Mouse (Mus musculus) induced T-regulatory cell, adult 2 months (primary cell): ENCODE measurements around the gene Col24a1.
A peak's percentile ranks its signal among the peaks of the same experiment; 100 is the strongest.

Source experiments
- DNase-seq: peaks from one replicate; pipeline ENCODE4 v3.0.0-alpha.2; 2012; ENCODE audit warnings: low read depth

Gene Col24a1

DNA sequence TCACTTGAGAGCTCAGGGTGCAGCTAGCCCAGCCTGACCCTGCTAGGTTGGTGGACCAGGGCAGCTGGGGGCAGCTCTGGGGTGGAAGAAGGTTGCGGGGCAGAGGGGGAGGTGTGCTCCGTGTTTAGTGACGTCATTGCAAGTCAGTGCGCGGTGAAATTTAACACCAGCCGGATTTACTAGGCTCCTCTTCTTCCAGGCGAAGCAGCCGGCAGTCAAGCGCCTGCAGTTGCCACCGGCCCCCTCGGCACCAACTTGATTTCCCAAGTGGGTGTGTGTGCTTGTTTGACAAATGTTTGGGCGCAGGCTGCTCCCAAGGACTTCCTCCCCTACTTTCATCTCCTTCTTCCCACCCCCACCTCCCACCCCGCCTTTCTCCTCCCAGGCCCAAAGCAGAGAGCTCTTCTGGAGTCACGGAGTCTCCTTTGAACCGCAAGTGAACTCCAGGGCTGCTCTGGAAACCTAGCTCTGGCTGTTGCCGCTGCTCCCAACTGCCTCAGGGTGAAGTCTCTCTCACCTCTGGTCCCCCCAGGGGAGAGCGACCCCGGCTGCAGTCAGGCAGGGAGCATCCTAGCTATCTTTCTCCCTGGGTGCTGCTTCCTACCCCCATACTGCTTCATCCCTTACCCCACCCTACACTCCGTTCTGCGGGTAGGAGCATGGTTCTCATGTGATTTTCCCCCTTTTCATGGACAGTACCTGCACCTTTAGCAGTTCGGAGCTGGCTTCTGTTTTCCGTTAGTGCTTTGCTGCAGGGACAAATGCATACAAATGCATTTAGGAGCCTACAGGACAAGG is at the start of gene Col24a1:
TSS of gene Col24a1 (plus strand) at position 136 of the 798 bp plus-strand sequence.
- DNase-seq: no peak

DNA sequence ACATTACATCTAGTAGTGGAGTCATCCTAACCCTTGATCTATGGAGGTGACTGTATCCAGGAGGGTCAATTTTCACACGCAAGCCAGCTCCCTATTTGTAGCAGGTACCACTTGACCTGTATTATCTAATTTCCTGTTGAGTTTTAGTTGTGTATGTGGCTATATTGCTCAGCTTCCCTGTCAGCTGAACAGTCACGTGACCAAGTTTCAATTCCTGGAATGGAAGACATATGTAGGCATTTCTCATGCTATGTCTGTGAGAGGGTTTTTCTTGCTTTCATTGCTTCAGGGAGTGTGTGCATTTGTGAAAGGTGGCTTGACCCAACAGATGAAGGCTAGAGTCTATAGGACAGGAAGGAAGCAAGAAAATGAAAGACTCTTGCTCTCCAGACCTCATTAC is 44.2 kb upstream of the Col24a1 start:
- no peak for DNase-seq

DNA sequence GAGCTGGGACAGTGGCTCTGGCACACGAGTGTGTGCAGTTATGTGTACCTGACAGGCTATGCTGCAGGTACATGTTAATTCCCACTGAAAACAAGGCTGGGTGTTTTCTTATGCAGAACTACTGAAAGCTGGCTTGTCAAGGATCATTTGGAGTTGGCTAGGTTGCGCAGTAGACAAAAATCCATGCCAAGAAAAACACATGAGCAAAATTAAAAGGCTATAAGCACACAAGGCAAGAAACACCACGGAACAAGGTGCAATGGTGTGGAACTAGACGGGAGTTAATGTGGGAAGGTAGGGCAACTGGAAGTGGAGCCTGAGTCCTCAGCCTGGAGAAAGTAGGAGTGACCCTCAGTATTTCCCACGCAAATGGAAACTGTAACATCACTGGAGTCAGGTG is 39.2 kb upstream of the Col24a1 start:
- no peak for DNase-seq

DNA sequence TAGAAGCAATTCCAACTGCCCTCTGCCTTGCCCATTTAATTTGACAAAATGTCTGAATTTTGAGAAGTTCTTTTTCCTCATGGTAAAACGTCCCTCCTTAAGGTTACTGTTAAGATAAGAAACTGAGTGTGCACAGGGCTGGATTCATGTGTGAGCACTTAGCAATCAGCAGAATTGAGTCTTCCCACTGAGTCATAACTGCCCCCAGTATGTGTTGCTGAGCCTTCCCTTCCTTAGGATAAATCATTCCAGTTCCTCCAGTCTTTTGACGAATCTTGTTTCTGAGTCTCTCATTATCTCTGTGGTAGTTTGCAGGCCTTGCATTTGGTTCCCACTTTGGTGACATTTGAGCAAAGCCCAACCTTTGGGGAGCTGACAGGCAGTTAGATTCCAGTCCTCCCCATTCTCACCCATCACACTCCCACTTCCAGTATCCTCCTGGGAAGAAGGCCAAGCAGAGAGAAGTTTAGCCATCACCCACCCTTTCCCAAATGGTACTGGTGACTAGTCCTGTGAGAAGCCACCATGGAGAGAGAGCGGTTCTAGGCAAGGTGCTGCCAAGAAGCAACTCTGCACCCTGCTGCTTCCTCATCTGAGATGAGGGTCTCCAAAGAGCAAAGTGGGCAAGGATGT is 37.4 kb upstream of the Col24a1 start:
- DNase-seq: no peak

DNA sequence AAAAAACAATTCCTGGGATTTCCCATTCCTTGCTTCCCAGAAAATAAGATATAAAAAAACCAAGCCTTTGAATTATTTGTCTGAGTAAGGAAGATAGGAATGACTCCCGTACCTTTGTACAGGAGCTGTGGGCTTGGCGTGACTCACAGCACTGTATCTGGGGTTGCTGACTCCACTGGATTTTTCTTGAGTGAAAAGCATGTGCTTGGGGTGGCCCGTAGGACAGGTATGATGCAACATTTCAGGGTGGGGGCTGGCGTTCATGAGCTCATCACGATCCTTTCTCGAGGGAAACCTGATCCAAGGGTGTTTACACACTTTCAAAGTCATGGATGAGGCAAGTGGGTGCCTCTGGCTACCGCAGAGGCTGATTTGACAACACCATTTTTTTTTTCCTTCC is 35.6 kb upstream of the Col24a1 start:
- DNase-seq: no peak

DNA sequence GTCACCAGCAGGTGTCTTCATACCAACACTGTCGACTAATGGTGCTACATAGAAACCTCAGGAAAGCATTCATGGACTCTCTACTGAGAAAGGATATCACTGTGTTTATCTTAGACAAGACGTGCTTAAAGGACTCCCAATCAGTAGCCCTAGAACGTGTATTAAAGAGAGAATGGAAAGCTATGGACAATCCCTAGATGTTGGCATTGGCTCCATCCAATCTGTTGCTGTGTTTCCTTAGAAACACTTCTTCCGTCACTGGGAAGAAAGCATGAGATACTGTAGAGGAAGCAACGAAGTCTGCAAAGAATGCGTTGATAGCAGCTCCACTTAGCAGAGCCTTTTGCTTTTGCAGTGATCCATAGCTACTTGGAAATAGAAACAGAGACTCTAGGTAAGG is 32.6 kb upstream of the Col24a1 start:
- no peak for DNase-seq

DNA sequence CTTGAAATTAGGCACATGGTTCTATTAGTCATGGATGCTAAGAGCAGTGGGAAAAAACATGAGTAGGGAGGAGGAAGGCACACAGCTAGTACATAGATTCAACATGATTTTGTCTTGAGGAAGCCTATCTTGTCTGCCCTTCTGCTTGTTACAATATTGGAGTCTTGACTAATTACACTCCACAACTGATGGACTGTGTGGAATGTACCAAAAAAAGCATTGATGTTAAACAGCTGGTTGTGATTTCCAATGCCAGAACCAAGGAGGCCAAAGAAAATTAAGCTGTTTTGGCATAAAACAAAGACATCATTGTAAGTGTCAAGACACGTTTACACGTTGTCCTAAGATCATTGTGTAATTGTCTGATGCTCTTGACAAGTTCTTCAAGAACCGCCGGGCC is 29.1 kb upstream of the Col24a1 start:
- DNase-seq: no peak

DNA sequence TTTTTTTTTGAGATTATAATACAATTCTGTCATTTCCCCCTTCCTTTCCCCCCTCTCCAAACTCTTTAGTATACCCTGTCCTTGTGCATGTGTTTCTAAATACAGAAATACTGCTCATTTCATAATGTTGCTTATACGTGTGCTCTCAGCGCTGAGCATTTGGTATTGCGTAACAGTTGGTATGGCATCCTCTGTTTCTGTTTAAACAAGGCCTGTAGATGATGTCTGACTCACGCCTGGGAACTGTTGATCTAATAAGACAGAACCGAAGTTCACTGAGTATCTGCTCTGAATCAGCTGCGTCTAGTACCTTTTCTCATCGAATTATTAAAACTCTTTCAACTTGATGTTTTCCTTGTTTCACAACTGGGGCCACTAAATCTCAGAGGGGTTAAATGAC is 24.2 kb upstream of the Col24a1 start:
- DNase-seq: no peak

DNA sequence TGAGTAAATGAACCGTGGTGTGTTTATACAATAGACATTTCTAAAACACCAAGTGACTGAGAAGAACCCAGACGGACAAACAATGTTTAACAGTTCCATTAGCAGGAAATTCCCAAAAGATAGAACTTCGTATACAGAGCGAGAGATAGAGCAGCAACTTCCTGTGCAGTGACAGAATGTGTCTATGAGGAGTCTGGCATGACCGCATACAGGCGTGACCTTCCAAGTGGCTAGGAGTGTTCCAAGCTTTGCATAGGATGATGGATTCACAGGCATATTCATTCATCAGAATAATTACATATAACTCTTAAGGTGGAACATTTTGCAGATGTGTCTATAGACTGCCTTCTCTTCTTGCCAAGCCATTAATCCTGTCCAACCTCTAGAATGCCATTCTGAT is 18.1 kb upstream of the Col24a1 start:
- no peak for DNase-seq

DNA sequence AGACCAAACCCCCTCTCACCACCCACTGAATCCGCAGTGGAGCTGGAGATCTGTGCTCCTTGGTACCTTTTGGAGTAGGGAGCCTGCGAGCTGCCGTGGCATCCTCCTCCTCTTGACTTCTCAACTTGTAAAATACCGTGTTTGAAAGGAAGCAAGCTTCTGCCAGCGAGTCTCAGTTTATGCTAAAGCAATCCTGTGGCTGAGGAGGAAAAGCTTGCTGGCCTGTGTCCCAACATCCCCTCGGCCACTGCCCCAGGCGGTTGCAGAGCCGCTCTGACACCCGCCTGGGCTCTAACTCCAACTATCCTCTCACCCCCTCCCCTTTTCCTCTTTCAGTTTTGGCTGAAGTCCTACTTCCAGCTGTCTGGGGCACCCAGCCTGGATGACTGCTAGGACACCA is 935 bp downstream of the Col24a1 start:
- DNase-seq: no peak

DNA sequence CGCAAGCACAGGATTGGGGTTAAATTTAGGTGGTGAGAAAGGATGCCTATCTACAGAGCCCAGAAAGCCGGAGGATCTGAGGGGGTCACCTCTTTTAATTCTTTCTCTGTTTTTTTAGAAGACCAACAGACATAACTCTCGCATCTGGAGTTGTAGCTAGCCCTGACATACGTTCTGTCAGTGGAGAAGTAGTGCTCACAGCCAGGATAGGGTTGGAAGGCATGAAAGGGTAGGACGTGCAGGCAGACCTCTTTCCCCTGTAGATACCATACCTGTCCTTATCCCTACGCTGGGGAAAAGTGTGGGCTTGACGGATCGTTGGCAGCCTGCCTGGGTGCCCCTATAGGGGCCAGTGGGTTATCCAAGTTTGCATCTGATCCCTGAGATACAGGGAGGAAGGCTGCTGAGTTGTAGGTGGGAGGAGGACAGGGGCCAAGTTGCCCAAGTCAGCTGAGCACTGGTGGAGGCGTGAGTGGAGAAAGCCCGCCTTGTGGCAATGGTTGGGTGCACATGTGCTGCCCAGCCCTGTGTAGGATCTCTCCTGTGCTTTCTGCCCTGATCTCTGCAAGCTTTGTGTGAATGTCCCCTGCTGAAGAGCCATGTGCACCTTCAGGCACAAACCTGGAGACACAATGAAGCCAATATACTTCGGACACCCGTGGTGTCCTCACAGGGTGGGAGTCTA is 1.5 kb downstream of the Col24a1 start:
- DNase-seq: no peak

DNA sequence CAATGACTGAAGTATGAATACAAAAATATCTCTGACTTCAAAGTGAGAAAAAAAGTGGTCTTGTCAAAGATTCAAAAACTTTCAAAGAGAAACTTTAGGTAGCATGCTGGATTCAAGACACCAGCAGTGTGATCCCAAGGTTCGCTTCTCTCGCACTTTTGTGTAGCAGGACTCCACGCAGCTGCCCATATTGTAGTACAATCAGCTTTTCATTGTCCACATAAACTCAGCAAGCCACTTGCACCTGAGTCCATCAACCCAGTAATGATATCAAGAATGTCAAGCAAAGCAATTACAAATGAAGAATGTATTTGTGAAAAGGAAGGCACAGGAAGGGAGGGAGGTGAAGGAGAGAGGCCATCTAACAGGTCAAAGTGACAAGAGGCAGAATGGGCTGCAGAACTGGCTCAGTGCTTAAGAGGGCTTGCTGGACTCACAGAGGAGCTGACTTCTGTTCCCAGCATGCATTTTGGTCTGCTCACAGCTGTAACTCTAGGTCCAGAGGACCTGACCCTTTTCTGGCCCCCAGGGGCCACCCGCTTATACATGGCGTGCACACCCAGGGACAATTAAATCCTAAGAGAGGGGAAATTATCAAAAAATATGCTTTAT is 7.8 kb downstream of the Col24a1 start:
- no peak for DNase-seq

DNA sequence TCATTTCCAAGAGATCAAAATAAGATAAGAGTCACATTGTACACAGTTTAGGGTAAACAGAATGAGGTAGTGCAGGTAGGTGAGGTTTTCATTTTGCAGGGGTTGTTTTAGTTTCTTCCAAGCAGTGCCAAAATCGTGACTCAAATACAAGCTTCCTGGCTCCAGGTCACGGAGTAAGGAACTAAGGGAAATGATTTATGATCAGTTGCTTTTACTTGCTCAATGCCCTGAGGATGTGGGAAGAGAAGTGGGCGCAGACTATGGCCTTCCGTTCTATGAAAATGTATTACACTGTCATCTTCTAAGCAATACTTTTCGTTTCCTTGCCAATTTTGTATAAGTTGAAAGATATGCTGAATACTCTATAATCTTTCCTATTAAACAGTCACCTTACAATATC is 13.0 kb downstream of the Col24a1 start:
- DNase-seq: no peak

DNA sequence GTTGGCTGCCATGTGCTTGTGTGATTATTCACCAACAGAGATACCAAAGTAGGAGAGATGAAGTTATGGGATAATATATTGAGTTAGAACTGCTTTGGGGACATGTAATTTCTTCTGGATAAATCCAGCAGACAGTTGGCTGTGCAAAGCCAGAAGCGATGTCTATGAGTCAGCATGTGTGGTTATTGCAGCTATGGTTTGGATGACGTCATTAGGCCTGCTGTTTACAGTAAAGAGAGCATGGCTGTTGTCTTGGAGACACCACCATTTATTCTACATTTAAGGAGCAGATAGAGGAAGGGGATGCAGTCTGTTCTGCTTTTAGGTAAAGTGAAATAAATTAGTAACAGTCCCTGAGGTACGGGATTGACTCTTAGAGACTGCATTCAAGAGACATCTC is 14.9 kb downstream of the Col24a1 start:
- DNase-seq: peak; percentile 1

DNA sequence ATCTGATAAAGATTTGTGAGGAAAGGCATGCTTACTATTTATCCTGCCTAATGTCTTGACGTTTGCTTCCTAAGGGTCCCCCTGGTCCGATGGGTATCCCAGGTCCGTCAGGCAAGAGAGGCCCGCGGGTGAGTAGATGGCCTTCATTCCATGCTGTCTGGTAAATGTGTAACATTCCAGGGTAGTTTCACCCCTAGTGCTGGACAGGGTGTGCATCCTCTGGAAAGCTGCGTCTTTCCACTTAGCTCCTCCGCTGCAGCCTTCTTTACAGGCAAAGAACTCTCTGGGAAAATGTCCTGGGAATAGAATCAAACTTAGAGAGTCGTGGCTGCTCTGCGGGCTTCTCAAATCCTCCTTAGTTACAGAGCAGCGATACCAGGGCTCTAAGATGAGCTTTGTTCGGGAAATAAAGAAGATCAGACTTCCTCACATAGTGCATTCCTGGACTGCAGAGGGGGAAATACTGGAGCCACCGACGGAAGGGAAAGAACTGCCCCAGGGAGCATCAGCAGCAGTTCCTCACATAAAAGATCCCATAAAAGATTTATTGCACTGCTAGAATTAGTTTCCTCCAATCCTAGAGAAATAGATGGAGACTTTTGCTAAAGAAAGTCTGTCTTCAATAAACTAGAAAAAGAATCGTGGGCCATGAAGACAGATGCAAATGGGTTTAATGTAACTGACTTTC is 28.5 kb downstream of the Col24a1 start:
- no peak for DNase-seq

DNA sequence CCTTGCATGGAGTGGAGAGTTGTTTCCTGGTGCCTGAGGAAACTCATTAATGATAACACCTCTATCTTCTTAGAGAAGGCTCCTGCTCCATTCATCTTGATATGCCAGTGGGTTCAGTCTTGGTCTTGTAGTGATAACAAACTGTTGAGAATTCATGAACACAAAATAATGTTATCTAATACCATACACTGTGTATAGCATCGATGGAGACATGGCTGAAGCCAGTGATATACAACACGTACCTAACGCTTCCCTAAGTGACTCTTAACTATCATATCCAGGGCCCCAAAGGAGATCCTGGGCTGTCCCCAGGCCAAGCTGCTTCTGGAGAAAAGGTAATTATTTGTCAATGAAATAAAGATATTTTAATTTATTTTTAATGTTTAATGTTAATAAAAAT is 33.1 kb downstream of the Col24a1 start:
- no peak for DNase-seq

DNA sequence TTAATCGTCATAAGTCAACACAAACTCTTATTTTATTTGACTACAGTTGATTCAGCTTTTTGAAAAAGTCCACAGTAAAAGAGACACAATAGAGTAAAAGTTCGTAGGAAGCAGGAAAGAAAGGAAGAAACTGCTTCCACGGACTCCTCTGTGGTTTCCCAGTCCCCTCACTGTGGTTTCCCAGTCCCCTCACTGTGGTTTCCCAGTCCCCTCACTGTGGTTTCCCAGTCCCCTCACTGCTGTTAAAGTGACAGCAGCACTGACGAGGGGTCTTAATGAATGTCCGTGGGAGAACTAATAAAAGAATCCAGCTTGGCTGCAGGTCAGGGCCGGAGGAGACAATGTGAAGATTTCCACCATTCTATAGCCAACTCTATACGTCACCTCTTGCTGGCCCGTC is 39.4 kb downstream of the Col24a1 start:
- DNase-seq: no peak

DNA sequence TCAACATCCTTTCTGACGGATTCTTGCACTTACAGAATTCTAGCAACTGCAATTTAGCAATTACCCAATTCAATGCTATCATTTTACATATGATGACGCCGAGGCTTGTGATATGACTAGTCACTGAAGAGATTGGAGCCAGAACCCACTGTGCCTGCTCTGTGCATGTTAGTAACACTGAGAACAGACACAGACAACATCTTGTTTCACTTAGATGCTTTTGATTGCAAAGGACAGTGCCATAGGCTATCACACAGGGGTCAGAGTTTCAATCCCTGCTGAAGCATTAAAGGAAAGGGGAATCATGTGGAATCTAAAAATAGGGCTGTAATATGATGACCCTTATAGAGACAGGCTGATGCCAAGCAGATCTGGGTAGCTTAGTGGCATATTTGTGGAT is 41.8 kb downstream of the Col24a1 start:
- no peak for DNase-seq

DNA sequence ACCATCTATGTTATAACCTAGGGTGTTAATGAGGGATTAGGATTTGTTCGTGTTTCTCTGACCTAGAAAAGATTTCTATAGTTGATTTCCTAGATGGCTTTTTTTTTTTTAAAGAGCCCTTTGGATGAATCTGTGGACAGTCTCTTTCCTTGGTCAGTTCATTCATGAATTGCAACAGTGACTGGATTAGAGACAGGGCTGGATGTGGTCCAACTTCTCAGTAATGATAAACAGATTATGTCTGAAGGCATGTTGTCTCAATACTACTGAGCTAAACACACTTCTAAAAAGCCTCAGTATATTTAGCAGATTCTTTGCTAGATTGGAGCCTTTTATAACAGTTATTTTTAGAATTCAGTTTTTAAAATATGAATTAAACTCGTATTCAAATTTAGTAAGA is 44.9 kb downstream of the Col24a1 start:
- DNase-seq: no peak

DNA sequence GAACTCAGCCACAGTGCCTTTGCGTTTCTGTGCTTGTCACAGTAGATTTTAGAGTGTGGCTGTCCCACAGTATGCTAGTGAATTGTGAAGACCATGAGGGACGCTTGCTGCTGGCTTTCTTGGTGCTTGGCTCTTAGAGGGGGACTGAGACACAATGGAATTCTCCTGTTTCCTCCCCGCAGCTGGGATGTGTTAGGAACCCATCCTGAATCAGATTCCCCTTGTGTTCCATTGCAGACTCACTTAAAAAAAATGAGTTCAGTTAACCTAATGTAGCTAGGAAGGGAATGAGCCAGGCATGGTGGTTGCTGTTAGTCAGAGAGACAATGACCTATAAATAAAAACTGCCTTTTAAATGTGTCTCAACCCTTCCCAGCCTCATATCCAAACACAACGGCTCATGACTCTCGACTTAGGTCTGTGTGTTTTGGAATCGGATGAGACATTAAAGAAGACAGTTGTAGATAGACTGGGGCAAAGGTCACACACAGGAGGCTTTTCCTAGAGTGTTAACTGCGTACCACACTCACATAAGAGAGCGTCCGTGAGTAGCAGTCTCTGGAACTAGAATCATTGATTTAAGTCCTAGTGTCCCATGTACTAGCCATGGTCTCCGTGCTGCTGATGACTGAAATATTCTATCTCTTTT is 47.7 kb downstream of the Col24a1 start:
- DNase-seq: no peak

DNA sequence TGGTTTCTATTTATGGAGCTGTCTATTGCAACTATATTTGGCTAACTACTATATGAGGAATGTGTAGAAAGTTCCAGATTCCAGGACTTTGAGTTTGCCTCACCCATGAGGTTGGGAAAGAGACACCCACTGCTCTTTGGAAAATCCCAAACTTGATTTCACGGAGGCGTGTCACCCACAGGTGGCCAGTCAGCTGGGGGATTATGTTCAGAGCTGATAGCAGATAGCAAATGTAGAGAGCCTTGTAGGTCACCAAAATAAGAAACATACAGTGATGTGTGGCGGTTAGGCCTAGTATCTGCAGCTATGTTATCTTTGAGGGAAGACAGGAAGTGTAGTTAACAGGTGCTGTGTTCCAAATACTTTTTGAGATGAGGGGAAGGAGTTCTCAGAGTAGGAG is 56.4 kb downstream of the Col24a1 start:
- DNase-seq: no peak

DNA sequence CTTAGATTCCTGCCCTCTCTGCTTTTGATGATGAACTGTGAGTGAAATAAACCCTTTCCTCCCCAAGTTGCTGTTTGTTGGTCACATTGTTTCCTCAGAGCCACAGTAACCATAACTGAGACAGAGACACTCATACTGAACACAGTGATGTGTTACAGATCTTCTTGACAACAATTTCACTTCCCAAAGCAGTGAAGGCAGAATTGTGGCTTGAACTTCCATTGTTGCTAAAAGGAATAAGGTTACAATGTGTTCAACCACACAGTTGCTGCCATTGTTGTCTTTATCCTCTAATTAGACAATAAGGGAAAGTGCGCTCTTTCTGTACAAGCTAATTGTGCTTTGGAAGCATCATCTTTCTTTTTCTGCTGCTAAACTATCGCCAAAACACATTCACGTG is 61.7 kb downstream of the Col24a1 start:
- no peak for DNase-seq
